Comparison of ENCODE assay signal across 10 mouse cellular contexts in the genomic region with DNA sequence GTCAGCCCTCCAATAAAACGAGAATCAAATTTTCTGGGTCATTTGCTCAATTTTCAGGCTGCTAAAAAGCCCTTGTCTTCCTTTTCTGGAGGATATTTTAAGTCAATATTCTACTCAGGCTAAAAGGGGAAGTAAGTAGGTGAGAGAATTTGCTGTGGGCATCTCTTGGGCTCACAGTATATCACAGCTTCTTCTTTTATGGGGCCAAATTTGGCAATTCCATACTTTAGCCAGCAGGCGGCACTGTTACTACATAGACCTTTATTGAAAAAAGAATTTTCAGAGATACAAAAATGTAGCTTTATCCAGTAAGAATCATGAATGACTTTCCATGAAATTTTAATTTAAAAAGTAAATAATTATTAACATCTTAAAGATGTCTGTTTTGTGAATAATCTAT. TPM values are rescaled to one million over a fixed set of nuclear protein-coding genes. Genes with fewer than 3 reads are reported as not detected.
DNase-seq lines count a peak whose midpoint lies in the region; ATAC-seq and TF ChIP-seq lines count a peak whose summit lies in the region.
"Had no signal": no experiment of that assay in that cellular context is flagged by ENCODE, and none has a peak within 500 bp of the region (broad histone marks: within the 10 kb centered on the region; RNA-seq: fewer than 3 reads in every experiment).

No protein-coding gene starts in this region.

- TF ChIP-seq RAD21 in MEL (IDR thresholded peaks at IDR 0.05; ENCODE audit: low read depth, low read length), result peak; percentile 59

- H3K27me3 ChIP-seq in forebrain, embryonic 11.5 days (ENCODE audit: control insufficient read depth, insufficient read depth, low read length), result no peaks in the 10 kb centered on the region
- H3K27me3 ChIP-seq in forebrain, embryonic 13.5 days, result no peaks in the 10 kb centered on the region
- no peaks in the 10 kb centered on the region for H3K27me3 ChIP-seq in MEL (ENCODE audit: control insufficient read depth in 1 of 2, insufficient read depth in 2 of 2, low read length in 2 of 2)
- no peaks in the 10 kb centered on the region for H3K27me3 ChIP-seq in embryonic facial prominence, embryonic 11.5 days (ENCODE audit: control insufficient read depth, insufficient read depth, low read length)

- no peak for TF ChIP-seq EP300 in MEL (IDR thresholded peaks at IDR 0.05; ENCODE audit: low read depth in 1 of 2, low read length in 2 of 2)

- no peak overlapping the region for H3K4me3 ChIP-seq in forebrain, embryonic 11.5 days (ENCODE audit: low read depth, low read length)
- no peak overlapping the region for H3K4me3 ChIP-seq in forebrain, embryonic 13.5 days
- H3K4me3 ChIP-seq in MEL (ENCODE audit: control insufficient read depth in 1 of 2, insufficient read depth in 1 of 2, low read depth in 2 of 2, low read length in 2 of 2), result no peak overlapping the region
- H3K4me3 ChIP-seq in embryonic facial prominence, embryonic 11.5 days (ENCODE audit: low read depth, low read length), result no peak overlapping the region

- no peaks in the 10 kb centered on the region for H3K79me2 ChIP-seq in MEL (ENCODE audit: control insufficient read depth, insufficient read depth, low read length, poor library complexity)

- H3K27ac ChIP-seq in forebrain, embryonic 11.5 days (ENCODE audit: low read depth, low read length), result no peak overlapping the region
- H3K27ac ChIP-seq in forebrain, embryonic 13.5 days, result no peak overlapping the region
- no peak overlapping the region for H3K27ac ChIP-seq in MEL (ENCODE audit: control insufficient read depth, low read depth, low read length)
- H3K27ac ChIP-seq in embryonic facial prominence, embryonic 11.5 days (replicated peaks; ENCODE audit: low read depth, low read length), result no peak overlapping the region

- no peak overlapping the region for H3K4me2 ChIP-seq in forebrain, embryonic 11.5 days (ENCODE audit: low read depth, low read length, severe bottlenecking)
- H3K4me2 ChIP-seq in forebrain, embryonic 13.5 days, result no peak overlapping the region
- H3K4me2 ChIP-seq in embryonic facial prominence, embryonic 11.5 days (ENCODE audit: low read depth, low read length), result no peak overlapping the region

- TF ChIP-seq CTCF in MEL (IDR thresholded peaks at IDR 0.05 in 2 of 3, conservative IDR thresholded peaks at IDR 0.05 in 1 of 3; ENCODE audit: control insufficient read depth in 1 of 3, insufficient read depth in 1 of 3, low read depth in 2 of 3, low read length in 3 of 3, poor library complexity in 1 of 3, severe bottlenecking in 1 of 3), result peak; percentile 22 to 53 (median 28); a peak in 4 of 6 replicates

- no peaks in the 10 kb centered on the region for H3K9me3 ChIP-seq in forebrain, embryonic 11.5 days (ENCODE audit: control insufficient read depth, low read length)
- H3K9me3 ChIP-seq in forebrain, embryonic 13.5 days (replicated peaks), result no peaks in the 10 kb centered on the region
- H3K9me3 ChIP-seq in MEL (replicated peaks; ENCODE audit: insufficient read depth, low read length), result no peaks in the 10 kb centered on the region
- H3K9me3 ChIP-seq in embryonic facial prominence, embryonic 11.5 days (replicated peaks; ENCODE audit: control insufficient read depth, low read length), result no peaks in the 10 kb centered on the region

- no peak for ATAC-seq in forebrain, embryonic 11.5 days (replicated peaks; ENCODE audit: low FRiP score)
- no peak for ATAC-seq in forebrain, embryonic 13.5 days
- ATAC-seq in embryonic facial prominence, embryonic 11.5 days (replicated peaks; ENCODE audit: insufficient number of reproducible peaks, low FRiP score, low TSS enrichment, low read depth), result no peak

- TF ChIP-seq POLR2A in MEL (IDR thresholded peaks at IDR 0.05; ENCODE audit: control insufficient read depth in 1 of 2, insufficient read depth in 1 of 2, low read depth in 1 of 2, low read length in 2 of 2, poor library complexity in 1 of 2), result no peak

- H3K36me3 ChIP-seq in forebrain, embryonic 11.5 days (ENCODE audit: control insufficient read depth, insufficient read depth, low read length), result no peaks in the 10 kb centered on the region
- H3K36me3 ChIP-seq in forebrain, embryonic 13.5 days (ENCODE audit: poor library complexity, severe bottlenecking), result no peaks in the 10 kb centered on the region
- H3K36me3 ChIP-seq in MEL (ENCODE audit: control insufficient read depth in 1 of 2, insufficient read depth in 2 of 2, low read length in 2 of 2), result no peaks in the 10 kb centered on the region
- no peaks in the 10 kb centered on the region for H3K36me3 ChIP-seq in embryonic facial prominence, embryonic 11.5 days (replicated peaks; ENCODE audit: control insufficient read depth, insufficient read depth, low read depth, low read length)

- H3K4me1 ChIP-seq in forebrain, embryonic 11.5 days (replicated peaks; ENCODE audit: control insufficient read depth, insufficient read depth, low read length), result no peaks in the 10 kb centered on the region
- no peaks in the 10 kb centered on the region for H3K4me1 ChIP-seq in forebrain, embryonic 13.5 days
- no peaks in the 10 kb centered on the region for H3K4me1 ChIP-seq in MEL (ENCODE audit: control insufficient read depth in 1 of 2, insufficient read depth in 2 of 2, low read length in 2 of 2)
- no peaks in the 10 kb centered on the region for H3K4me1 ChIP-seq in embryonic facial prominence, embryonic 11.5 days (ENCODE audit: control insufficient read depth, insufficient read depth, low read length)

- DNase-seq in forebrain, embryonic 11.5 days (ENCODE audit: low spot score), result peak; percentile 48
- peak; percentile 1 for DNase-seq in left cerebral cortex, postnatal 4 days
- DNase-seq in left cerebral cortex, adult 8-10 months (ENCODE audit: low spot score in 2 of 2), result no peak
- DNase-seq in MEL (ENCODE audit: low read depth, low spot score), result peak; percentile 38
- peak; percentile 65 for DNase-seq in embryonic facial prominence, embryonic 11.5 days (ENCODE audit: low spot score)
- DNase-seq in c-Kit-positive CD71-positive TER-119-positive erythroid progenitor cells, embryonic 14.5 days (ENCODE audit: low spot score), result no peak
- DNase-seq in kidney, adult 8-10 months, result no peak

- no peak overlapping the region for H3K9ac ChIP-seq in forebrain, embryonic 11.5 days (ENCODE audit: low read length)
- H3K9ac ChIP-seq in forebrain, embryonic 13.5 days, result no peak overlapping the region
- no peak overlapping the region for H3K9ac ChIP-seq in MEL (ENCODE audit: control insufficient read depth, low read depth, low read length, poor library complexity, severe bottlenecking)
- H3K9ac ChIP-seq in embryonic facial prominence, embryonic 11.5 days (replicated peaks; ENCODE audit: low read length), result no peak overlapping the region

- intact Hi-C loops in left cerebral cortex, postnatal 4 days (cut with DNase I), result no loop called here

- WGBS in forebrain, embryonic 11.5 days, result 50% methylated on average over 2 of the region's 2 CpGs
- 33% methylated on average over 2 of the region's 2 CpGs for WGBS in forebrain, embryonic 13.5 days
- WGBS in embryonic facial prominence, embryonic 11.5 days, result 47% methylated on average over 2 of the region's 2 CpGs

TF ChIP-seq in MEL, 35 proteins besides CTCF, POLR2A, EP300 and RAD21:
- TF ChIP-seq MAX (IDR thresholded peaks at IDR 0.05; ENCODE audit: low read length) (no peak), ZNF384 (IDR thresholded peaks at IDR 0.05; ENCODE audit: low read depth, low read length) (no peak), ZC3H11A (IDR thresholded peaks at IDR 0.05; ENCODE audit: low read depth, low read length) (peak; percentile 46), SMC3 (IDR thresholded peaks at IDR 0.05; ENCODE audit: low read depth, low read length) (peak; percentile 55), TBP (IDR thresholded peaks at IDR 0.05; ENCODE audit: low read depth, low read length) (no peak)

RNA-seq across cellular contexts. Expression of a gene that starts 18.8 kb away (rescaled TPM):
- polyA plus RNA-seq in forebrain, embryonic 11.5 days (2014; fragmentation: Nextera tagmentation; extraction: Ambion mirVana), result 0.41 TPM in 1 of 2 replicates, not detected in the other
- polyA plus RNA-seq in forebrain, embryonic 13.5 days (2015; fragmentation: Nextera tagmentation; extraction: Ambion mirVana), result not detected in 2 replicates
- total RNA-seq in left cerebral cortex, postnatal 4 days (2021), result not detected
- total RNA-seq in left cerebral cortex, adult 8-10 months (2022), result not detected
- not detected in 2 replicates for total RNA-seq in MEL (2012; rRNA removed)
- polyA plus RNA-seq in MEL (2012; ENCODE audit: insufficient read depth in 1 of 2, insufficient read length in 2 of 2, low read depth in 1 of 2, low replicate concordance in 2 of 2, missing spikeins in 1 of 2), result not detected
- polyA plus RNA-seq in embryonic facial prominence, embryonic 11.5 days (2014; fragmentation: Nextera tagmentation; extraction: Ambion mirVana), result 0.21 and 0.32 TPM in 2 replicates
- total RNA-seq: layer of hippocampus, postnatal 25 days had no signal
- polyA plus RNA-seq: neural tube, embryonic 14.5 days had no signal

Comparison
In these comparisons a context has a peak if more than half of its experiments do, and no peak if none do; other contexts are left out.
1. DNase-seq: peak in forebrain, embryonic 11.5 days (single experiment), left cerebral cortex, postnatal 4 days (single experiment), MEL (single experiment) and embryonic facial prominence, embryonic 11.5 days (single experiment); none in left cerebral cortex, adult 8-10 months (0 of 2), c-Kit-positive CD71-positive TER-119-positive erythroid progenitor cells, embryonic 14.5 days (single experiment) and kidney, adult 8-10 months (0 of 2).